Mouse (Mus musculus) testis, adult 2 months (tissue): ENCODE results near the gene Gm13084. TPM values are rescaled to one million over a fixed set of nuclear protein-coding genes. Genes with fewer than 3 reads are reported as not detected.
"Not testable (repeated sequence)": the region's sequence is repeated elsewhere in the genome, so short reads cannot be mapped to it uniquely, and the experiment has no call there.

Experiments
- H3K27ac ChIP-seq: fragments of 200-500 bp; 2 replicates; pipeline ENCODE4 v1.5.1; 2012; ENCODE audit warnings: low read depth, low read length; ENCODE audit not compliant: control insufficient read depth, insufficient read depth
- H3K27me3 ChIP-seq: fragments of 200-500 bp; 2 replicates; pipeline ENCODE4 v1.6.1; 2012; ENCODE audit warnings: mild to moderate bottlenecking, low read length, moderate library complexity; ENCODE audit not compliant: control insufficient read depth, insufficient read depth
- H3K36me3 ChIP-seq: fragments of 200-500 bp; 2 replicates; pipeline ENCODE4 v1.6.1; 2012; ENCODE audit warnings: mild to moderate bottlenecking, low read length; ENCODE audit not compliant: control insufficient read depth, insufficient read depth
- H3K4me1 ChIP-seq: fragments of 200-500 bp; 2 replicates; pipeline ENCODE4 v1.6.1; 2012; ENCODE audit warnings: low read length; ENCODE audit not compliant: control insufficient read depth, insufficient read depth
- H3K4me3 ChIP-seq: fragments of 200-500 bp; 2 replicates; pipeline ENCODE4 v1.5.1; 2012; ENCODE audit warnings: low read depth, mild to moderate bottlenecking, low read length, moderate library complexity, mixed read lengths; ENCODE audit not compliant: control insufficient read depth
- CTCF ChIP-seq: fragments of 200-500 bp; IDR thresholded peaks from 2 replicates; pipeline ENCODE4 v1.5.1; 2012; ENCODE audit warnings: low read depth, mild to moderate bottlenecking, inconsistent platforms, low read length, moderate library complexity; ENCODE audit not compliant: control insufficient read depth, insufficient read depth, insufficient replicate concordance
- POLR2A ChIP-seq: fragments of 200-500 bp; IDR thresholded peaks from 2 replicates; pipeline ENCODE4 v1.6.1; 2012; ENCODE audit warnings: low read depth, mild to moderate bottlenecking, inconsistent platforms, low read length, moderate library complexity; ENCODE audit not compliant: control insufficient read depth
- polyA plus RNA-seq: library from polyadenylated mRNA; depleted of rRNA; stranded (reverse); fragments of >200 nt; gene quantifications from 2 replicates; pipeline ENCODE4 v1.2.3, GENCODE M21; 2012; rRNA removed

The Gm13084 gene
- polyA plus RNA-seq: not detected in 2 replicates

DNA sequence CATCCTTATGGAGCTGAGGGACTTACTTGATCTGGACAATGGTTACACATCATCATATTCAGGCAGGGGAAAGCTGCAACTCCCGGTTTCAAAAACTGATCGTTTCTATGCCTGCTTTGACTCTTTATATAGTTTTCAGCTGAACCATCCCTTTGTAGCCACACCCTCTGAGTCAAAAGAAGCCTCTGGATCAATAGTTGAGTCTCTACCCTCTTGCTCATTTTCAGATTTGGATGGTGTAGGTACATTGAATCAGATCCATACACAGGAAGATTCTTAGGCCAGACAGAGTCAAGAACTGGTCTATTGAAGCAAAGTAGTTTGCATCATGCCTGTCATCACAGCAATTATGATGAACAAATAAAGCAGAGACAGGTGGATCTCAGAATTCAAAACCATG is at the start of gene Gm13084:
TSS of gene Gm13084 (minus strand) at position 101 of the 400 bp plus-strand sequence.
- no peaks in the 10 kb centered on the region for H3K4me1 ChIP-seq
- no peak within 1 kb of the TSS for H3K27ac ChIP-seq
- no peaks in the 10 kb centered on the region for H3K27me3 ChIP-seq
- no peak within 1 kb of the TSS for H3K4me3 ChIP-seq
- H3K36me3 ChIP-seq: no peaks in the 10 kb centered on the region
- TF ChIP-seq CTCF (no peak), POLR2A (no peak)

DNA sequence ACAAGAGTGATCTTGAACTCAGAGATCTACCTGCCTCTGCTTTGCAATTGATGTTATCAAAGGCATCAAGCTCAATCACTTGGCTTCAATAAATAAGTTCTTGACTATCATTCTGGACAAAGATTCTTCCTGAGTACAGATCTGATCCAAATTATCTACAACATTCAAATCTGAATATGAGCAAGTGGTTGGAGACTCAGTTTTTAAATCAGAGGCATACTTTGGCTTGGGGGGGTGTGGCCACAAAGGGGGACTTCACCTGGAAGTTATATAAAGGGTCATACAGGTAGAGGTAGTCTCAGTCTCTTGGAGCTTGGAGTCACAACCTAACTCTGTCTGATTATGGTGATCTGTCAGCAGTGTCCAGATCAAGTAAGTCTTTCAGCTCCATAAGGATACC is 30.3 kb upstream of the Gm13084 start, which contains the start of gene Gm13103:
TSS of gene Gm13103 (plus strand) at position 301 of the 400 bp plus-strand sequence.
- H3K36me3 ChIP-seq, H3K4me3 ChIP-seq, H3K27ac ChIP-seq, H3K4me1 ChIP-seq, H3K27me3 ChIP-seq: not testable (repeated sequence)

DNA sequence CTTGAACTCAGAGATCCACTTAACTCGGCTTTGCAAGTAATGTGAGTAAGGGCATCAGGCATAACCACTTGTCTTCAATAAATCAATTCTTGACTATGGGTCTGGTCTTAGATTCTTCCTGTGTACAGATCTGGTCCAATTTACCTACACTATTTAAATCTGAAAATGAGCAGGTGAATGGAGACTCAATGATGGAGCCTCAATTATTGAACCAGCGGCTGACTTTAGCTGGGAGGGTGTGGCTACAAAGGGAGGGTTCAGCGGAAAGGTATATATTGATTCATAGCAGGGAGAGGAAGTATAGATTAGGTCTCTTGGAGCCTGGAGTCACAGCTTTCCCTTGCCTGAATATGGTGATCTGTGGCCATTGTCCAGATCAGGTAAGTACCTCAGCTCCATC is 26.8 kb downstream of the Gm13084 start, which contains the start of gene Gm13023:
TSS of gene Gm13023 (plus strand) at position 301 of the 400 bp plus-strand sequence.
- not testable (repeated sequence) for H3K27ac ChIP-seq

More for the DNA sequence above, 26.8 kb downstream of the Gm13084 start, which contains the start of gene Gm13023:
- not testable (repeated sequence) for H3K4me3 ChIP-seq, H3K27me3 ChIP-seq, H3K36me3 ChIP-seq, H3K4me1 ChIP-seq

Other genes starting within 250 kb of the Gm13084 start
- gene Gm13083, start 201.1 kb downstream of the Gm13084 start, polyA plus RNA-seq: not detected in 2 replicates
- gene Gm13088, start 158.8 kb downstream of the Gm13084 start, polyA plus RNA-seq: not detected in 2 replicates
- gene Gm13089, start 113.4 kb downstream of the Gm13084 start, polyA plus RNA-seq: not detected in 2 replicates
- gene Gm13078, start 96.6 kb downstream of the Gm13084 start, polyA plus RNA-seq: not detected in 2 replicates
- gene Gm13023, start 26.7 kb downstream of the Gm13084 start, polyA plus RNA-seq: not detected in 2 replicates
- not detected in 2 replicates for gene Gm13103, start 30.4 kb upstream of the Gm13084 start, polyA plus RNA-seq
- not detected in 2 replicates for gene Pramef6, start 84.3 kb upstream of the Gm13084 start, polyA plus RNA-seq
- not detected in 2 replicates for gene Pramef25, start 134.9 kb upstream of the Gm13084 start, polyA plus RNA-seq
- gene Gm13101, start 150.9 kb upstream of the Gm13084 start, polyA plus RNA-seq: 0.06 TPM in 2 replicates
- not detected in 2 replicates for gene Pramef17, start 178.3 kb upstream of the Gm13084 start, polyA plus RNA-seq
- gene Pramel4, start 243.0 kb upstream of the Gm13084 start, polyA plus RNA-seq: not detected in 2 replicates